Mouse (Mus musculus): ENCODE data around the gene Tulp3. TPM values are rescaled to one million over a fixed set of nuclear protein-coding genes. Genes with fewer than 3 reads are reported as not detected.

Tulp3 gene
- polyA plus RNA-seq, 1 experiment: 2.4 TPM

GRCm38 (mm10) chr6:128298246-128298645 is 57.4 kb downstream of the Tulp3 start:
- Histone ChIP-seq H3K27ac (ENCODE audit: insufficient read depth, low read depth, low read length) (no peak overlapping the region), H3K36me3 (ENCODE audit: control insufficient read depth, insufficient read depth, low read length) (no peaks in the 10 kb centered on the region), H3K4me3 (ENCODE audit: low read depth, low read length) (no peak overlapping the region), H3K27me3 (ENCODE audit: control insufficient read depth, insufficient read depth, low read length) (peaks cover 14% of the 10 kb centered on the region; the same call in 1 of the 2 replicates), H3K4me1 (ENCODE audit: control insufficient read depth, insufficient read depth, insufficient read length, low read length) (peaks cover 17% of the 10 kb centered on the region)
- TF ChIP-seq POLR2A (IDR thresholded peaks at IDR 0.05; ENCODE audit: low read depth, low read length) (no peak), CTCF (IDR thresholded peaks at IDR 0.05; ENCODE audit: extremely low read depth, insufficient read length, insufficient replicate concordance, low read depth, low read length) (no peak)
- WGBS: 61% methylated on average over 7 of the region's 7 CpGs

GRCm38 (mm10) chr6:128296750-128297393 is 58.8 kb downstream of the Tulp3 start:
- no peak for TF ChIP-seq CTCF (IDR thresholded peaks at IDR 0.05; ENCODE audit: extremely low read depth, insufficient read length, insufficient replicate concordance, low read depth, low read length)
- TF ChIP-seq POLR2A (IDR thresholded peaks at IDR 0.05; ENCODE audit: low read depth, low read length): no peak
- H3K4me3 ChIP-seq (ENCODE audit: low read depth, low read length): no peak overlapping the region
- 23% methylated on average over 11 of the region's 11 CpGs for whole genome bisulfite sequencing
- peaks cover 17% of the 10 kb centered on the region for H3K4me1 ChIP-seq (ENCODE audit: control insufficient read depth, insufficient read depth, insufficient read length, low read length)
- peaks cover 14% of the 10 kb centered on the region; the same call in 1 of the 2 replicates for H3K27me3 ChIP-seq (ENCODE audit: control insufficient read depth, insufficient read depth, low read length)
- no peak overlapping the region for H3K27ac ChIP-seq (ENCODE audit: insufficient read depth, low read depth, low read length)
- no peaks in the 10 kb centered on the region for H3K36me3 ChIP-seq (ENCODE audit: control insufficient read depth, insufficient read depth, low read length)

GRCm38 (mm10) chr6:128295876-128296749 is 59.5 kb downstream of the Tulp3 start:
- TF ChIP-seq POLR2A (IDR thresholded peaks at IDR 0.05; ENCODE audit: low read depth, low read length): no peak
- Histone ChIP-seq H3K36me3 (ENCODE audit: control insufficient read depth, insufficient read depth, low read length) (no peaks in the 10 kb centered on the region), H3K4me1 (ENCODE audit: control insufficient read depth, insufficient read depth, insufficient read length, low read length) (peaks cover 17% of the 10 kb centered on the region), H3K27ac (ENCODE audit: insufficient read depth, low read depth, low read length) (no peak overlapping the region), H3K27me3 (ENCODE audit: control insufficient read depth, insufficient read depth, low read length) (peaks cover 14% of the 10 kb centered on the region; the same call in 1 of the 2 replicates), H3K4me3 (ENCODE audit: low read depth, low read length) (no peak overlapping the region)
- 18% methylated on average over 6 of the region's 6 CpGs for WGBS

GRCm38 (mm10) chr6:128291284-128291683 is 64.4 kb downstream of the Tulp3 start:
- H3K4me3 ChIP-seq (ENCODE audit: low read depth, low read length): no peak overlapping the region
- H3K27me3 ChIP-seq (ENCODE audit: control insufficient read depth, insufficient read depth, low read length): no peaks in the 10 kb centered on the region
- H3K27ac ChIP-seq (ENCODE audit: insufficient read depth, low read depth, low read length): no peak overlapping the region
- H3K4me1 ChIP-seq (ENCODE audit: control insufficient read depth, insufficient read depth, insufficient read length, low read length): peaks cover 6% of the 10 kb centered on the region; the same call in 1 of the 2 replicates
- WGBS: 52% methylated on average over 5 of the region's 5 CpGs
- TF ChIP-seq CTCF (IDR thresholded peaks at IDR 0.05; ENCODE audit: extremely low read depth, insufficient read length, insufficient replicate concordance, low read depth, low read length) (no peak), POLR2A (IDR thresholded peaks at IDR 0.05; ENCODE audit: low read depth, low read length) (no peak)
- H3K36me3 ChIP-seq (ENCODE audit: control insufficient read depth, insufficient read depth, low read length): no peaks in the 10 kb centered on the region

GRCm38 (mm10) chr6:128288681-128289080 is 67.0 kb downstream of the Tulp3 start:
- no peaks in the 10 kb centered on the region for H3K36me3 ChIP-seq (ENCODE audit: control insufficient read depth, insufficient read depth, low read length)
- no peak overlapping the region for H3K4me3 ChIP-seq (ENCODE audit: low read depth, low read length)
- H3K27ac ChIP-seq (ENCODE audit: insufficient read depth, low read depth, low read length): no peak overlapping the region
- TF ChIP-seq CTCF (IDR thresholded peaks at IDR 0.05; ENCODE audit: extremely low read depth, insufficient read length, insufficient replicate concordance, low read depth, low read length) (no peak), POLR2A (IDR thresholded peaks at IDR 0.05; ENCODE audit: low read depth, low read length) (no peak)
- H3K27me3 ChIP-seq (ENCODE audit: control insufficient read depth, insufficient read depth, low read length): no peaks in the 10 kb centered on the region
- 80% methylated on average over 6 of the region's 6 CpGs for WGBS
- H3K4me1 ChIP-seq (ENCODE audit: control insufficient read depth, insufficient read depth, insufficient read length, low read length): peaks cover 7% of the 10 kb centered on the region; the same call in 1 of the 2 replicates

- 3% methylated on average over 16 of the region's 16 CpGs for WGBS
- Histone ChIP-seq H3K4me1 (ENCODE audit: control insufficient read depth, insufficient read depth, insufficient read length, low read length) (peaks cover 7% of the 10 kb centered on the region; the same call in 1 of the 2 replicates), H3K27me3 (ENCODE audit: control insufficient read depth, insufficient read depth, low read length) (no peaks in the 10 kb centered on the region), H3K36me3 (ENCODE audit: control insufficient read depth, insufficient read depth, low read length) (no peaks in the 10 kb centered on the region), H3K4me3 (ENCODE audit: low read depth, low read length) (peak overlapping the region; percentile 55), H3K27ac (ENCODE audit: insufficient read depth, low read depth, low read length) (no peak overlapping the region)
- TF ChIP-seq POLR2A (IDR thresholded peaks at IDR 0.05; ENCODE audit: low read depth, low read length) (no peak), CTCF (IDR thresholded peaks at IDR 0.05; ENCODE audit: extremely low read depth, insufficient read length, insufficient replicate concordance, low read depth, low read length) (no peak)
Observed at GRCm38 (mm10) chr6:128285792-128286430, 69.7 kb downstream of the Tulp3 start.

- WGBS: 82% methylated on average over 3 of the region's 3 CpGs
- Histone ChIP-seq H3K27ac (ENCODE audit: insufficient read depth, low read depth, low read length) (no peak overlapping the region), H3K36me3 (ENCODE audit: control insufficient read depth, insufficient read depth, low read length) (no peaks in the 10 kb centered on the region), H3K4me3 (ENCODE audit: low read depth, low read length) (no peak overlapping the region), H3K4me1 (ENCODE audit: control insufficient read depth, insufficient read depth, insufficient read length, low read length) (peaks cover 15% of the 10 kb centered on the region; the same call in 1 of the 2 replicates), H3K27me3 (ENCODE audit: control insufficient read depth, insufficient read depth, low read length) (no peaks in the 10 kb centered on the region)
- no peak for TF ChIP-seq POLR2A (IDR thresholded peaks at IDR 0.05; ENCODE audit: low read depth, low read length)
- no peak for TF ChIP-seq CTCF (IDR thresholded peaks at IDR 0.05; ENCODE audit: extremely low read depth, insufficient read length, insufficient replicate concordance, low read depth, low read length)
Observed at GRCm38 (mm10) chr6:128282126-128282525, 73.5 kb downstream of the Tulp3 start.

Measured in small intestine, adult 2 months (tissue).